Comparison of ENCODE assay signal across 18 mouse cellular contexts in the genomic region with DNA sequence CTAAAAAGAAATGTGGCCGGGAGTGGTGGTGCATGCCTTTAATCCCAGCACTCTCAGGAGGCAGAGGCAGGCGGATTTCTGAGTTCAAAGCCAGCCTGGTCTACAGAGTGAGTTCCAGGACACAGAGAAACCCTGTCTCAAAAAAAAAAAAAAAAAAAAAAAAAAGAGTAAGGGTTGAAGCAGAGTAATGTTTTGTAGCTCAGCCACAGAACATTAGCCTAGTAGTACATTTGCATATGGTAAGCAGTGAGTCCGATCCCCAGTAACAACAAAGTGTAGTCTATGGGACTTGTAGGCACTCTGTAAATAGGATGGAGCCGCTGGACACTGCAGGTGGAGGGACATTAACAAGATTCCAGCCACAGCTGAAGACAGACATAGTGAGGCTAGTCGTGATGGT. TPM values are rescaled to one million over a fixed set of nuclear protein-coding genes. Genes with fewer than 3 reads are reported as not detected.
DNase-seq lines count a peak whose midpoint lies in the region; ATAC-seq and TF ChIP-seq lines count a peak whose summit lies in the region.
"Had no signal": no experiment of that assay in that cellular context is flagged by ENCODE, and none has a peak within 500 bp of the region (broad histone marks: within the 10 kb centered on the region; RNA-seq: fewer than 3 reads in every experiment).

No protein-coding gene starts in this region.

- peaks cover 31% of the 10 kb centered on the region for H3K4me1 ChIP-seq in heart, embryonic 12.5 days (replicated peaks)
- peaks cover 12% of the 10 kb centered on the region for H3K4me1 ChIP-seq in lung, embryonic 15.5 days
- H3K4me1 ChIP-seq in lung, postnatal 0 days (ENCODE audit: insufficient read depth, low read depth, low read length) = 0 out of 2 replicates have a peak, but pooled peaks cover 5% of the 10 kb centered on the region
- peaks cover 7 to 17% of the 10 kb centered on the region in 2 experiments; a peak in 2 of 4 replicates for H3K4me1 ChIP-seq in ES-E14 (ENCODE audit: control insufficient read depth in 2 of 2, insufficient read depth in 2 of 2, low read length in 2 of 2, poor library complexity in 1 of 2)
- H3K4me1 ChIP-seq in liver, embryonic 13.5 days (replicated peaks) = peaks cover 72% of the 10 kb centered on the region
- peaks cover 12% of the 10 kb centered on the region for H3K4me1 ChIP-seq in forebrain, embryonic 13.5 days

- no peak for TF ChIP-seq CTCF in lung, postnatal 0 days (IDR thresholded peaks at IDR 0.05)

- in situ Hi-C loops in ES-E14 (cut with MboI; ENCODE audit: low sequenced_read_pairs in 2 of 2, unreplicated experiment in 2 of 2) = no loop called here

- H3K4me3 ChIP-seq in heart, embryonic 12.5 days = no peak overlapping the region
- H3K4me3 ChIP-seq in lung, embryonic 15.5 days = no peak overlapping the region
- no peak overlapping the region for H3K4me3 ChIP-seq in lung, postnatal 0 days (ENCODE audit: low read depth, low read length)
- H3K4me3 ChIP-seq in ES-E14 (ENCODE audit: insufficient read depth in 1 of 2, low read depth in 1 of 2, low read length in 2 of 2, poor library complexity in 1 of 2, severe bottlenecking in 1 of 2) = peak overlapping the region; percentile 4 to 83; a peak in 3 of 4 replicates
- H3K4me3 ChIP-seq in liver, embryonic 13.5 days (replicated peaks) = no peak overlapping the region
- no peak overlapping the region for H3K4me3 ChIP-seq in forebrain, embryonic 13.5 days

- DNase-seq in heart, postnatal 10 days = no peak
- no peak for DNase-seq in lung, postnatal 0 days (ENCODE audit: low spot score)
- DNase-seq in ES-E14 (ENCODE audit: low read depth, low spot score) = no peak
- DNase-seq in liver, embryonic 13.5 days = no peak
- DNase-seq in left cerebral cortex, adult 9 months (ENCODE audit: low spot score in 2 of 2) = no peak
- DNase-seq: cerebellum, adult 2 months; cerebellum, postnatal 36 days; kidney, adult 18-20 months; thymus, adult 18-20 months had no signal

- H3K36me3 ChIP-seq in heart, embryonic 12.5 days = no peaks in the 10 kb centered on the region
- H3K36me3 ChIP-seq in lung, embryonic 15.5 days = no peaks in the 10 kb centered on the region
- no peaks in the 10 kb centered on the region for H3K36me3 ChIP-seq in lung, postnatal 0 days (ENCODE audit: insufficient read depth, low read length)
- peaks cover 15% of the 10 kb centered on the region; the same call in 1 of the 2 replicates for H3K36me3 ChIP-seq in ES-E14 (ENCODE audit: control insufficient read depth, insufficient read depth, low read length, poor library complexity, severe bottlenecking)
- no peaks in the 10 kb centered on the region for H3K36me3 ChIP-seq in liver, embryonic 13.5 days
- no peaks in the 10 kb centered on the region for H3K36me3 ChIP-seq in forebrain, embryonic 13.5 days (ENCODE audit: poor library complexity, severe bottlenecking)
- H3K36me3 ChIP-seq: limb, embryonic 13.5 days; midbrain, embryonic 12.5 days; stomach, embryonic 15.5 days had no signal

- peak overlapping the region; percentile 33; the same call in 1 of the 2 replicates for H3K27ac ChIP-seq in heart, embryonic 12.5 days (ENCODE audit: poor library complexity, severe bottlenecking)
- H3K27ac ChIP-seq in lung, embryonic 15.5 days = no peak overlapping the region
- H3K27ac ChIP-seq in lung, postnatal 0 days (ENCODE audit: low read length) = no peak overlapping the region
- H3K27ac ChIP-seq in ES-E14 (ENCODE audit: insufficient read depth, low read depth, low read length, poor library complexity, severe bottlenecking) = peak overlapping the region; percentile 77
- H3K27ac ChIP-seq in liver, embryonic 13.5 days = 0 out of 2 replicates have a peak overlapping the region, but pooled peaks have one; percentile 45
- H3K27ac ChIP-seq in forebrain, embryonic 13.5 days = no peak overlapping the region
- H3K27ac ChIP-seq: kidney, postnatal 0 days; limb, embryonic 13.5 days; midbrain, embryonic 12.5 days; stomach, embryonic 15.5 days had no signal

- 0 out of 2 replicates have a peak, but pooled peaks cover 4% of the 10 kb centered on the region for H3K27me3 ChIP-seq in heart, embryonic 12.5 days (replicated peaks)
- H3K27me3 ChIP-seq in lung, embryonic 15.5 days = no peaks in the 10 kb centered on the region
- no peaks in the 10 kb centered on the region for H3K27me3 ChIP-seq in lung, postnatal 0 days (replicated peaks; ENCODE audit: insufficient read depth, low read length)
- H3K27me3 ChIP-seq in liver, embryonic 13.5 days = 0 out of 2 replicates have a peak, but pooled peaks cover 3% of the 10 kb centered on the region
- H3K27me3 ChIP-seq in forebrain, embryonic 13.5 days = peaks cover 16% of the 10 kb centered on the region; the same call in 1 of the 2 replicates
- H3K27me3 ChIP-seq: stomach, embryonic 15.5 days had no signal

- intact Hi-C loops in heart, postnatal 10 days (cut with DNase I) = no loop called here

- H3K9ac ChIP-seq in heart, embryonic 12.5 days = no peak overlapping the region; the same call in 1 of the 2 replicates
- H3K9ac ChIP-seq in lung, embryonic 15.5 days = no peak overlapping the region
- H3K9ac ChIP-seq in lung, postnatal 0 days (replicated peaks; ENCODE audit: low read depth) = no peak overlapping the region
- peak overlapping the region; percentile 49; the same call in 1 of the 2 replicates for H3K9ac ChIP-seq in ES-E14 (ENCODE audit: insufficient read depth, low read depth, low read length, poor library complexity, severe bottlenecking)
- no peak overlapping the region for H3K9ac ChIP-seq in liver, embryonic 13.5 days
- no peak overlapping the region for H3K9ac ChIP-seq in forebrain, embryonic 13.5 days
- H3K9ac ChIP-seq: stomach, embryonic 15.5 days had no signal

- TF ChIP-seq EP300 in lung, postnatal 0 days (IDR thresholded peaks at IDR 0.05) = no peak

- H3K4me2 ChIP-seq in heart, embryonic 12.5 days = peak overlapping the region; percentile 87; the same call in 1 of the 2 replicates
- peak overlapping the region; percentile 89; the same call in 1 of the 2 replicates for H3K4me2 ChIP-seq in lung, embryonic 15.5 days
- H3K4me2 ChIP-seq in lung, postnatal 0 days (replicated peaks; ENCODE audit: low read depth, low read length) = no peak overlapping the region
- peak overlapping the region; percentile 86; the same call in 1 of the 2 replicates for H3K4me2 ChIP-seq in liver, embryonic 13.5 days
- no peak overlapping the region; the same call in 1 of the 2 replicates for H3K4me2 ChIP-seq in forebrain, embryonic 13.5 days

- 59% methylated on average over 5 of the region's 5 CpGs for WGBS in heart, embryonic 12.5 days
- 59% methylated on average over 5 of the region's 5 CpGs for WGBS in lung, embryonic 15.5 days
- 63% methylated on average over 5 of the region's 5 CpGs for WGBS in lung, postnatal 0 days
- WGBS in liver, embryonic 13.5 days (ENCODE audit: insufficient replicate concordance) = 62% methylated on average over 5 of the region's 5 CpGs
- WGBS in forebrain, embryonic 13.5 days = 63% methylated on average over 5 of the region's 5 CpGs

- no peak for ATAC-seq in heart, embryonic 12.5 days (ENCODE audit: insufficient number of reproducible peaks, low FRiP score)
- ATAC-seq in lung, embryonic 15.5 days (ENCODE audit: borderline replicate concordance, extremely low read depth, low FRiP score, low TSS enrichment) = no peak
- ATAC-seq in lung, postnatal 0 days = no peak
- ATAC-seq in liver, embryonic 13.5 days (ENCODE audit: low read depth) = no peak
- no peak for ATAC-seq in forebrain, embryonic 13.5 days

- H3K9me3 ChIP-seq in heart, embryonic 12.5 days (replicated peaks) = no peaks in the 10 kb centered on the region
- H3K9me3 ChIP-seq in lung, embryonic 15.5 days = no peaks in the 10 kb centered on the region
- H3K9me3 ChIP-seq in lung, postnatal 0 days (ENCODE audit: low read length) = no peaks in the 10 kb centered on the region
- H3K9me3 ChIP-seq in ES-E14 (ENCODE audit: control insufficient read depth, insufficient read depth, low read depth, low read length) = no peaks in the 10 kb centered on the region
- no peaks in the 10 kb centered on the region for H3K9me3 ChIP-seq in liver, embryonic 13.5 days (replicated peaks)
- H3K9me3 ChIP-seq in forebrain, embryonic 13.5 days (replicated peaks) = no peaks in the 10 kb centered on the region
- H3K9me3 ChIP-seq: limb, embryonic 13.5 days; midbrain, embryonic 12.5 days; stomach, embryonic 15.5 days had no signal

RNA-seq across cellular contexts. Expression of a gene that starts 1.1 kb away (rescaled TPM):
- polyA plus RNA-seq in heart, embryonic 12.5 days (2016; fragmentation: Nextera tagmentation; extraction: Ambion mirVana) = 8.5 and 10.1 TPM in 2 replicates
- 1 to 10 TPM; 3.2 to 3.9 TPM for total RNA-seq in heart, postnatal 10 days (2021)
- polyA plus RNA-seq in lung, embryonic 15.5 days (2015; fragmentation: Nextera tagmentation; extraction: Ambion mirVana) = 4.1 and 5.0 TPM in 2 replicates
- polyA plus RNA-seq in lung, postnatal 0 days (2015; fragmentation: Nextera tagmentation; extraction: Ambion mirVana) = 5.7 and 6.7 TPM in 2 replicates
- 18.5 and 29.2 TPM in 2 replicates for total RNA-seq in ES-E14 (2012; rRNA removed)
- 2.7 and 3.3 TPM in 2 replicates for polyA plus RNA-seq in liver, embryonic 13.5 days (2015; fragmentation: Nextera tagmentation; extraction: Ambion mirVana)
- 0.79 and 0.97 TPM in 2 replicates for polyA plus RNA-seq in forebrain, embryonic 13.5 days (2015; fragmentation: Nextera tagmentation; extraction: Ambion mirVana)
- total RNA-seq: granulocyte monocyte progenitor cell, adult 5-6 weeks had no signal

RNA-seq across cellular contexts. Expression of a gene that starts 12.5 kb away (rescaled TPM):
- polyA plus RNA-seq in heart, embryonic 12.5 days (2016; fragmentation: Nextera tagmentation; extraction: Ambion mirVana) = 65.3 and 68.9 TPM in 2 replicates
- 10 to 100 TPM; 72.5 to 76.8 TPM for total RNA-seq in heart, postnatal 10 days (2021)
- 89.7 and 94.4 TPM in 2 replicates for polyA plus RNA-seq in lung, embryonic 15.5 days (2015; fragmentation: Nextera tagmentation; extraction: Ambion mirVana)
- 67.9 and 74.4 TPM in 2 replicates for polyA plus RNA-seq in lung, postnatal 0 days (2015; fragmentation: Nextera tagmentation; extraction: Ambion mirVana)
- 69.9 and 113 TPM in 2 replicates for total RNA-seq in ES-E14 (2012; rRNA removed)
- polyA plus RNA-seq in liver, embryonic 13.5 days (2015; fragmentation: Nextera tagmentation; extraction: Ambion mirVana) = 52.2 and 52.4 TPM in 2 replicates
- 88.4 and 97.6 TPM in 2 replicates for polyA plus RNA-seq in forebrain, embryonic 13.5 days (2015; fragmentation: Nextera tagmentation; extraction: Ambion mirVana)

RNA-seq across cellular contexts. Expression of a gene that starts 31.5 kb away (rescaled TPM):
- polyA plus RNA-seq in heart, embryonic 12.5 days (2016; fragmentation: Nextera tagmentation; extraction: Ambion mirVana) = 3.4 and 3.8 TPM in 2 replicates
- total RNA-seq in heart, postnatal 10 days (2021) = not detected
- polyA plus RNA-seq in lung, embryonic 15.5 days (2015; fragmentation: Nextera tagmentation; extraction: Ambion mirVana) = 0.14 and 0.36 TPM in 2 replicates
- not detected in 2 replicates for polyA plus RNA-seq in lung, postnatal 0 days (2015; fragmentation: Nextera tagmentation; extraction: Ambion mirVana)
- 2.1 and 3.3 TPM in 2 replicates for total RNA-seq in ES-E14 (2012; rRNA removed)
- 0.07 TPM in 1 of 2 replicates, not detected in the other for polyA plus RNA-seq in liver, embryonic 13.5 days (2015; fragmentation: Nextera tagmentation; extraction: Ambion mirVana)
- polyA plus RNA-seq in forebrain, embryonic 13.5 days (2015; fragmentation: Nextera tagmentation; extraction: Ambion mirVana) = 11.8 and 16.4 TPM in 2 replicates
- total RNA-seq: granulocyte monocyte progenitor cell, adult 5-6 weeks had no signal
- polyA plus RNA-seq: erythroblast, embryonic 14.5 days had no signal

RNA-seq across cellular contexts. Expression of a gene that starts 51.3 kb away (rescaled TPM):
- polyA plus RNA-seq in heart, embryonic 12.5 days (2016; fragmentation: Nextera tagmentation; extraction: Ambion mirVana) = 33.6 and 37.5 TPM in 2 replicates
- total RNA-seq in heart, postnatal 10 days (2021) = 10 to 100 TPM; 61.4 to 71.4 TPM
- 37.3 and 40.3 TPM in 2 replicates for polyA plus RNA-seq in lung, embryonic 15.5 days (2015; fragmentation: Nextera tagmentation; extraction: Ambion mirVana)
- 37.5 and 38.8 TPM in 2 replicates for polyA plus RNA-seq in lung, postnatal 0 days (2015; fragmentation: Nextera tagmentation; extraction: Ambion mirVana)
- 18.7 and 20.2 TPM in 2 replicates for total RNA-seq in ES-E14 (2012; rRNA removed)
- polyA plus RNA-seq in liver, embryonic 13.5 days (2015; fragmentation: Nextera tagmentation; extraction: Ambion mirVana) = 10.9 and 11.4 TPM in 2 replicates
- polyA plus RNA-seq in forebrain, embryonic 13.5 days (2015; fragmentation: Nextera tagmentation; extraction: Ambion mirVana) = 29.5 and 31.6 TPM in 2 replicates

RNA-seq across cellular contexts. Expression of a gene that starts 53.0 kb away (rescaled TPM):
- polyA plus RNA-seq in heart, embryonic 12.5 days (2016; fragmentation: Nextera tagmentation; extraction: Ambion mirVana) = 11.5 TPM in 2 replicates
- 10 to 100 TPM; 26.3 to 37.8 TPM for total RNA-seq in heart, postnatal 10 days (2021)
- 10.5 and 11.3 TPM in 2 replicates for polyA plus RNA-seq in lung, embryonic 15.5 days (2015; fragmentation: Nextera tagmentation; extraction: Ambion mirVana)
- polyA plus RNA-seq in lung, postnatal 0 days (2015; fragmentation: Nextera tagmentation; extraction: Ambion mirVana) = 3.5 and 3.9 TPM in 2 replicates
- total RNA-seq in ES-E14 (2012; rRNA removed) = 7.4 and 9.1 TPM in 2 replicates
- 1.6 TPM in 2 replicates for polyA plus RNA-seq in liver, embryonic 13.5 days (2015; fragmentation: Nextera tagmentation; extraction: Ambion mirVana)
- polyA plus RNA-seq in forebrain, embryonic 13.5 days (2015; fragmentation: Nextera tagmentation; extraction: Ambion mirVana) = 15.8 and 17.6 TPM in 2 replicates

Comparison
In these comparisons a context has a peak if more than half of its experiments do, and no peak if none do; other contexts are left out.
1. H3K4me2 ChIP-seq: peak in heart, embryonic 12.5 days (single experiment), lung, embryonic 15.5 days (single experiment) and liver, embryonic 13.5 days (single experiment); none in lung, postnatal 0 days (single experiment) and forebrain, embryonic 13.5 days (single experiment).
2. H3K27ac ChIP-seq: peak in heart, embryonic 12.5 days (single experiment), ES-E14 (single experiment) and liver, embryonic 13.5 days (single experiment); none in lung, embryonic 15.5 days (single experiment), lung, postnatal 0 days (single experiment) and forebrain, embryonic 13.5 days (single experiment).
3. H3K4me3 ChIP-seq: peak in ES-E14 (2 of 2); none in heart, embryonic 12.5 days (single experiment), lung, embryonic 15.5 days (single experiment), lung, postnatal 0 days (single experiment), liver, embryonic 13.5 days (single experiment) and forebrain, embryonic 13.5 days (single experiment).